Mouse (Mus musculus) right cerebral cortex, postnatal 10 days (tissue): ENCODE results near the gene Gm3604.
"Not testable (repeated sequence)": the region's sequence is repeated elsewhere in the genome, so short reads cannot be mapped to it uniquely, and the experiment has no call there.

Experiments used
- DNase-seq, 2 experiments: peaks; one replicate each; pipeline ENCODE4 v3.0.0; 2021; ENCODE audit warnings: low spot score in 2 of 2

Gm3604 gene

GRCm38 (mm10) chr13:62382952-62383351 is at the start of gene Gm3604:
Gm3604 (minus strand) TSS chr13:62383177.
- DNase-seq = peak; percentile 31 to 46

- not testable (repeated sequence) for DNase-seq
Measured at GRCm38 (mm10) chr13:62399206-62399605, 16.2 kb upstream of the Gm3604 start.

DNA sequence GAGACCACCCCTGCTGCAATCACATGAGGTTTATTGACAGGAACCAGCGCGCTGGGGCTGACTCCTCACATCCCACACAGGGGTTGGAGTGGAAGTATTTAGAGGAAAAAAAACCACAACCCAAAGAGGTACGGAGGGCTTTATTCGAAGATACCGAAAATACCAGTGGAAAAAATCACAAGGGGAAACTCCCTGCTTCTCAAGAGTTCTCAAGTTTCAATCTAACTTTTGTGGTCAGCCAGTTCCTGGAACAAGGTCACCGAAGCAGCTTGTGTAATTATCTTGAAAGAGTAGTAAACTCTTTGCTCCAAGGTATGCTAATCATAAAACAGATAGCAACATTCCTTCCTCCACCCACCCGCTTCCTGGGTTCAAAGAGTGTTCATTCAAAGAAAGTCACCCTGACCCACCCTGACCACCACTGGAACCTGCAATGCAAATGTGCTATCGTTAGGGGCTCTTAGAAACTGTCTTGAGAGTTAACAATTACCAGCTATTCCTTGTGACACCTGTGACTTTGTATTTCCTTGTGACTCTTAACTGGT is 7.2 kb upstream of the Gm3604 start:
- DNase-seq = not testable (repeated sequence)

DNA sequence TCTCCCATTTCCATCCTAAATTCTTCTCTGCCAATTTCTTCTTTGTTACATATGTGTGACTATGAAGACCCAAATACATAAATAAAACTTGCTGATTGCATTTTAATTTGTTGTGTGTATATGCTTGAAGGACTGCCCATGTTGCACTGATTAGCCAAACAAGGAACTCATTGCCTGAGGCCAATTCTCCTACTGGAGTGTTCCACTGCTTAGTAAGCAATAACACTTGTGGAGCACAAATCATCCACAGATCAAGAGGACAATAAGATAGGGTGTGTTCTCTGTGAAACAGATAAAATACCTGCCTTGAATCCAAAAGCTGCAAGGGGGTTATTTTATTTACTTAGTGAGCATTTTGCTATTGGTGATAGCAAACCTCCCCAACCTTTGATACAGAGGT is 51.2 kb downstream of the Gm3604 start:
- DNase-seq = no peak

GRCm38 (mm10) chr13:62331381-62331780 is 51.6 kb downstream of the Gm3604 start:
- no peak for DNase-seq
